Mouse (Mus musculus): ENCODE results near the gene Dnah12. TPM values are rescaled to one million over a fixed set of nuclear protein-coding genes. Genes with fewer than 3 reads are reported as not detected.
A peak's percentile ranks its signal among the peaks of the same experiment; 100 is the strongest.
"Not testable (repeated sequence)": the region's sequence is repeated elsewhere in the genome, so short reads cannot be mapped to it uniquely, and the experiment has no call there.

Dnah12 gene
- total RNA-seq, 2 experiments from 2014 or later = 0.62 to 1.0 TPM

- no peak for DNase-seq (ENCODE audit: low spot score in 2 of 2)
These were observed 185.7 kb downstream of the Dnah12 start for GRCm38 (mm10) chr14:26878756-26879155.

- no peak for DNase-seq (ENCODE audit: low spot score in 2 of 2)
These were observed 186.9 kb downstream of the Dnah12 start for GRCm38 (mm10) chr14:26879976-26880375.

- DNase-seq (ENCODE audit: low spot score in 2 of 2) = no peak
These were observed 188.6 kb downstream of the Dnah12 start for GRCm38 (mm10) chr14:26881700-26882099.

GRCm38 (mm10) chr14:26887244-26887643 is 194.2 kb downstream of the Dnah12 start:
- DNase-seq (ENCODE audit: low spot score in 2 of 2) = no peak

GRCm38 (mm10) chr14:26890777-26891176 is 197.7 kb downstream of the Dnah12 start:
- no peak for DNase-seq (ENCODE audit: low spot score in 2 of 2)

GRCm38 (mm10) chr14:26894392-26894791 is 201.3 kb downstream of the Dnah12 start, which contains the start of gene Asb14:
Gene Asb14, plus strand, starts transcription at chr14:26894557.
- DNase-seq (ENCODE audit: low spot score in 2 of 2) = no peak

GRCm38 (mm10) chr14:26899490-26899889 is 206.4 kb downstream of the Dnah12 start:
- DNase-seq (ENCODE audit: low spot score in 2 of 2) = no peak

- DNase-seq (ENCODE audit: low spot score in 2 of 2) = no peak
These were observed 207.8 kb downstream of the Dnah12 start for GRCm38 (mm10) chr14:26900893-26901292.

GRCm38 (mm10) chr14:26907401-26907800 is 214.3 kb downstream of the Dnah12 start:
- DNase-seq (ENCODE audit: low spot score in 2 of 2) = no peak

- not testable (repeated sequence) for DNase-seq (ENCODE audit: low spot score in 2 of 2)
These were observed 217.4 kb downstream of the Dnah12 start for GRCm38 (mm10) chr14:26910461-26910860.

- DNase-seq (ENCODE audit: low spot score in 2 of 2) = no peak
These were observed 218.1 kb downstream of the Dnah12 start for GRCm38 (mm10) chr14:26911201-26911600.

GRCm38 (mm10) chr14:26911826-26912225 is 218.8 kb downstream of the Dnah12 start:
- no peak for DNase-seq (ENCODE audit: low spot score in 2 of 2)

GRCm38 (mm10) chr14:26913681-26914268 is 220.7 kb downstream of the Dnah12 start:
- peak; percentile 16 to 25 for DNase-seq (ENCODE audit: low spot score in 2 of 2)

- DNase-seq (ENCODE audit: low spot score in 2 of 2) = no peak
These were observed 226.2 kb downstream of the Dnah12 start for GRCm38 (mm10) chr14:26919310-26919709.

- DNase-seq (ENCODE audit: low spot score in 2 of 2) = no peak
These were observed 230.8 kb downstream of the Dnah12 start for GRCm38 (mm10) chr14:26923702-26924421.

GRCm38 (mm10) chr14:26934891-26935290 is 241.8 kb downstream of the Dnah12 start:
- no peak for DNase-seq (ENCODE audit: low spot score in 2 of 2)

- no peak for DNase-seq (ENCODE audit: low spot score in 2 of 2)
These were observed 242.5 kb downstream of the Dnah12 start for GRCm38 (mm10) chr14:26935558-26935957.

Small RNAs within 50 kb of the gene (microRNA-seq; reads per million reads assigned to microRNA genes)
- gene Mir7672 = 1.1 to 2.0 reads per million in 2 experiments

Other genes starting within 250 kb of the Dnah12 start
- gene Slmap, start 158.3 kb upstream of the Dnah12 start, total RNA-seq (2021) = 10 to 100 TPM; 90.9 to 99.4 TPM
- 10 to 100 TPM; 26.9 to 27.0 TPM for gene Dennd6a, start 119.4 kb upstream of the Dnah12 start, total RNA-seq (2021)
- 100 to 1,000 TPM; 145 to 150 TPM for gene Arf4, start 55.2 kb upstream of the Dnah12 start, total RNA-seq (2021)
- 1 to 10 TPM; 7.8 to 8.7 TPM for gene Pde12, start 23.4 kb upstream of the Dnah12 start, total RNA-seq (2021)
- gene Asb14, start 201.3 kb downstream of the Dnah12 start, total RNA-seq (2021) = under 1 TPM in 1 of 2 experiments, not detected in 1; 0.16 TPM

Measured in layer of hippocampus, postnatal 14 days (tissue).